Mouse (Mus musculus) B cell, adult 67 days (primary cell): ENCODE results near the gene Vdac1. TPM values are rescaled to one million over a fixed set of nuclear protein-coding genes. Genes with fewer than 3 reads are reported as not detected.

Source experiments
- total RNA-seq, 2 experiments: library from RNA; stranded (reverse); gene quantifications; 4 replicates each; pipeline ENCODE4 v1.2.4; 2023

Vdac1 gene
- total RNA-seq, result 10 to 100 TPM; 53.2 to 58.0 TPM

GRCm38 (mm10) chr11:52360471-52361277 lies at the start of gene Vdac1:
Gene Vdac1, plus strand, starts transcription at chr11:52360860.

GRCm38 (mm10) chr11:52395940-52396596 lies 35.4 kb downstream of the Vdac1 start, which contains the start of gene 9530068E07Rik:
Gene 9530068E07Rik, plus strand, starts transcription at chr11:52396428.

Other genes with a start within 250 kb of the Vdac1 start
- gene Olfr1373, start 215.3 kb upstream of the Vdac1 start, total RNA-seq, result not detected
- gene Olfr1371, start 146.9 kb upstream of the Vdac1 start, total RNA-seq, result not detected
- 100 to 1,000 TPM; 132 to 142 TPM for gene Skp1a, start 128.9 kb upstream of the Vdac1 start, total RNA-seq
- 1 to 10 TPM; 1.9 to 6.2 TPM for gene Tcf7, start 77.8 kb upstream of the Vdac1 start, total RNA-seq
- 10 to 100 TPM; 56.9 to 60.3 TPM for gene 9530068E07Rik, start 35.6 kb downstream of the Vdac1 start, total RNA-seq